Mouse (Mus musculus): ENCODE results near the gene Tmem192. TPM values are rescaled to one million over a fixed set of nuclear protein-coding genes. Genes with fewer than 3 reads are reported as not detected.

Gene Tmem192
- 17.8 and 19.2 TPM in 2 replicates for polyA plus RNA-seq (2016; fragmentation: Nextera tagmentation; extraction: Ambion mirVana)

GRCm38 (mm10) chr8:64946820-64947697 lies at the start of gene Tmem192:
Gene Tmem192 (plus strand): TSS chr8:64947185.
- no peaks in the 10 kb centered on the region for H3K36me3 ChIP-seq
- H3K27me3 ChIP-seq (ENCODE audit: low read depth, poor library complexity, severe bottlenecking) = peaks cover 24% of the 10 kb centered on the region
- H3K9me3 ChIP-seq (replicated peaks) = no peaks in the 10 kb centered on the region
- H3K4me3 ChIP-seq = peak within 1 kb of the TSS; percentile 70
- peaks cover 3% of the 10 kb centered on the region; the same call in 1 of the 2 replicates for H3K4me1 ChIP-seq
- peak within 1 kb of the TSS; percentile 76 for H3K27ac ChIP-seq
- WGBS = 1% methylated on average over 69 of the region's 73 CpGs
- DNase-seq (ENCODE audit: low spot score) = peak; percentile 94

- Histone ChIP-seq H3K27ac (no peak overlapping the region), H3K36me3 (no peaks in the 10 kb centered on the region), H3K4me1 (peaks cover 9% of the 10 kb centered on the region; the same call in 1 of the 2 replicates), H3K4me3 (no peak overlapping the region), H3K27me3 (ENCODE audit: low read depth, poor library complexity, severe bottlenecking) (no peaks in the 10 kb centered on the region), H3K9me3 (replicated peaks) (no peaks in the 10 kb centered on the region)
- WGBS = 19% methylated on average over 4 of the region's 4 CpGs
- DNase-seq (ENCODE audit: low spot score) = no peak
These were observed 48.3 kb upstream of the Tmem192 start for GRCm38 (mm10) chr8:64898710-64899109.

GRCm38 (mm10) chr8:64900645-64901044 lies 46.3 kb upstream of the Tmem192 start:
- Histone ChIP-seq H3K9me3 (replicated peaks) (no peaks in the 10 kb centered on the region), H3K27ac (no peak overlapping the region), H3K27me3 (ENCODE audit: low read depth, poor library complexity, severe bottlenecking) (no peaks in the 10 kb centered on the region), H3K4me3 (no peak overlapping the region), H3K36me3 (no peaks in the 10 kb centered on the region), H3K4me1 (peaks cover 9% of the 10 kb centered on the region; the same call in 1 of the 2 replicates)
- no peak for DNase-seq (ENCODE audit: low spot score)
- 94% methylated on average over 3 of the region's 3 CpGs for WGBS

GRCm38 (mm10) chr8:64901527-64902156 lies 45.3 kb upstream of the Tmem192 start:
- no peak for DNase-seq (ENCODE audit: low spot score)
- H3K27ac ChIP-seq = no peak overlapping the region
- H3K27me3 ChIP-seq (ENCODE audit: low read depth, poor library complexity, severe bottlenecking) = no peaks in the 10 kb centered on the region
- WGBS = 67% methylated on average over 7 of the region's 7 CpGs
- H3K36me3 ChIP-seq = no peaks in the 10 kb centered on the region
- H3K9me3 ChIP-seq (replicated peaks) = no peaks in the 10 kb centered on the region
- no peak overlapping the region for H3K4me3 ChIP-seq
- H3K4me1 ChIP-seq = peaks cover 9% of the 10 kb centered on the region; the same call in 1 of the 2 replicates

GRCm38 (mm10) chr8:64902191-64902590 lies 44.8 kb upstream of the Tmem192 start:
- H3K4me3 ChIP-seq = no peak overlapping the region
- no peaks in the 10 kb centered on the region for H3K36me3 ChIP-seq
- H3K27me3 ChIP-seq (ENCODE audit: low read depth, poor library complexity, severe bottlenecking) = no peaks in the 10 kb centered on the region
- no peaks in the 10 kb centered on the region for H3K9me3 ChIP-seq (replicated peaks)
- 76% methylated on average over 12 of the region's 12 CpGs for WGBS
- H3K4me1 ChIP-seq = peaks cover 9% of the 10 kb centered on the region; the same call in 1 of the 2 replicates
- no peak overlapping the region for H3K27ac ChIP-seq
- DNase-seq (ENCODE audit: low spot score) = no peak

GRCm38 (mm10) chr8:64903778-64904177 lies 43.2 kb upstream of the Tmem192 start:
- WGBS = 88% methylated on average over 3 of the region's 3 CpGs
- H3K4me1 ChIP-seq = peaks cover 8% of the 10 kb centered on the region; the same call in 1 of the 2 replicates
- H3K27ac ChIP-seq = no peak overlapping the region

GRCm38 (mm10) chr8:64910026-64910425 lies 37.0 kb upstream of the Tmem192 start:
- H3K4me1 ChIP-seq = no peaks in the 10 kb centered on the region
- H3K9me3 ChIP-seq (replicated peaks) = no peaks in the 10 kb centered on the region
- H3K27me3 ChIP-seq (ENCODE audit: low read depth, poor library complexity, severe bottlenecking) = no peaks in the 10 kb centered on the region
- H3K27ac ChIP-seq = no peak overlapping the region
- WGBS = 100% methylated on average over 2 of the region's 2 CpGs
- no peak for DNase-seq (ENCODE audit: low spot score)
- no peak overlapping the region for H3K4me3 ChIP-seq
- H3K36me3 ChIP-seq = no peaks in the 10 kb centered on the region

More at GRCm38 (mm10) chr8:64903778-64904177, 43.2 kb upstream of the Tmem192 start:
- no peak for DNase-seq (ENCODE audit: low spot score)
- H3K4me3 ChIP-seq = no peak overlapping the region
- H3K9me3 ChIP-seq (replicated peaks) = no peaks in the 10 kb centered on the region
- no peaks in the 10 kb centered on the region for H3K27me3 ChIP-seq (ENCODE audit: low read depth, poor library complexity, severe bottlenecking)
- no peaks in the 10 kb centered on the region for H3K36me3 ChIP-seq

- DNase-seq (ENCODE audit: low spot score) = no peak
- no peaks in the 10 kb centered on the region for H3K27me3 ChIP-seq (ENCODE audit: low read depth, poor library complexity, severe bottlenecking)
- H3K4me1 ChIP-seq = 0 out of 2 replicates have a peak, but pooled peaks cover 6% of the 10 kb centered on the region
- no peaks in the 10 kb centered on the region for H3K36me3 ChIP-seq
- H3K27ac ChIP-seq = no peak overlapping the region
- H3K4me3 ChIP-seq = no peak overlapping the region
- H3K9me3 ChIP-seq (replicated peaks) = no peaks in the 10 kb centered on the region
- WGBS = 90% methylated on average over 5 of the region's 5 CpGs
These were observed 30.2 kb upstream of the Tmem192 start for GRCm38 (mm10) chr8:64916793-64917192.

GRCm38 (mm10) chr8:64923329-64923728 lies 23.7 kb upstream of the Tmem192 start:
- H3K36me3 ChIP-seq = no peaks in the 10 kb centered on the region
- no peak overlapping the region for H3K27ac ChIP-seq
- WGBS = 77% methylated on average over 3 of the region's 3 CpGs
- 0 out of 2 replicates have a peak, but pooled peaks cover 7% of the 10 kb centered on the region for H3K4me1 ChIP-seq
- no peak for DNase-seq (ENCODE audit: low spot score)
- no peaks in the 10 kb centered on the region for H3K27me3 ChIP-seq (ENCODE audit: low read depth, poor library complexity, severe bottlenecking)
- no peak overlapping the region for H3K4me3 ChIP-seq
- H3K9me3 ChIP-seq (replicated peaks) = no peaks in the 10 kb centered on the region

- no peak for DNase-seq (ENCODE audit: low spot score)
- Histone ChIP-seq H3K4me1 (0 out of 2 replicates have a peak, but pooled peaks cover 7% of the 10 kb centered on the region), H3K36me3 (no peaks in the 10 kb centered on the region), H3K9me3 (replicated peaks) (no peaks in the 10 kb centered on the region), H3K27me3 (ENCODE audit: low read depth, poor library complexity, severe bottlenecking) (no peaks in the 10 kb centered on the region), H3K27ac (no peak overlapping the region), H3K4me3 (no peak overlapping the region)
- WGBS = 82% methylated on average over 4 of the region's 4 CpGs
These were observed 21.2 kb upstream of the Tmem192 start for GRCm38 (mm10) chr8:64925762-64926161.

- Histone ChIP-seq H3K36me3 (no peaks in the 10 kb centered on the region), H3K9me3 (replicated peaks) (no peaks in the 10 kb centered on the region), H3K4me1 (0 out of 2 replicates have a peak, but pooled peaks cover 5% of the 10 kb centered on the region), H3K4me3 (no peak overlapping the region), H3K27ac (no peak overlapping the region), H3K27me3 (ENCODE audit: low read depth, poor library complexity, severe bottlenecking) (no peaks in the 10 kb centered on the region)
- no peak for DNase-seq (ENCODE audit: low spot score)
- 30% methylated on average over 3 of the region's 3 CpGs for WGBS
These were observed 20.6 kb upstream of the Tmem192 start for GRCm38 (mm10) chr8:64926355-64926754.

- DNase-seq (ENCODE audit: low spot score) = no peak
- 88% methylated on average over 6 of the region's 6 CpGs for WGBS
- no peaks in the 10 kb centered on the region for H3K27me3 ChIP-seq (ENCODE audit: low read depth, poor library complexity, severe bottlenecking)
These were observed 18.0 kb upstream of the Tmem192 start for GRCm38 (mm10) chr8:64928938-64929337.

GRCm38 (mm10) chr8:64934997-64935396 lies 12.0 kb upstream of the Tmem192 start:
- no peak overlapping the region for H3K27ac ChIP-seq
- WGBS = 77% methylated on average over 3 of the region's 3 CpGs
- H3K36me3 ChIP-seq = no peaks in the 10 kb centered on the region
- no peaks in the 10 kb centered on the region for H3K27me3 ChIP-seq (ENCODE audit: low read depth, poor library complexity, severe bottlenecking)
- H3K4me1 ChIP-seq = no peaks in the 10 kb centered on the region
- H3K9me3 ChIP-seq (replicated peaks) = no peaks in the 10 kb centered on the region
- DNase-seq (ENCODE audit: low spot score) = no peak
- no peak overlapping the region for H3K4me3 ChIP-seq

More at GRCm38 (mm10) chr8:64928938-64929337, 18.0 kb upstream of the Tmem192 start:
- no peak overlapping the region for H3K4me3 ChIP-seq
- H3K4me1 ChIP-seq = no peaks in the 10 kb centered on the region
- no peaks in the 10 kb centered on the region for H3K9me3 ChIP-seq (replicated peaks)
- no peak overlapping the region for H3K27ac ChIP-seq
- no peaks in the 10 kb centered on the region for H3K36me3 ChIP-seq
